Mouse (Mus musculus): ENCODE results near the gene Ccdc115.

The Ccdc115 gene

GRCm38 (mm10) chr1:34439215-34439960 is at the start of gene Ccdc115, which contains the start of gene Imp4:
Gene Ccdc115 (minus strand): TSS chr1:34439672.
Gene Imp4 (plus strand): TSS chr1:34439851.
- peak; percentile 93 for DNase-seq

DNA sequence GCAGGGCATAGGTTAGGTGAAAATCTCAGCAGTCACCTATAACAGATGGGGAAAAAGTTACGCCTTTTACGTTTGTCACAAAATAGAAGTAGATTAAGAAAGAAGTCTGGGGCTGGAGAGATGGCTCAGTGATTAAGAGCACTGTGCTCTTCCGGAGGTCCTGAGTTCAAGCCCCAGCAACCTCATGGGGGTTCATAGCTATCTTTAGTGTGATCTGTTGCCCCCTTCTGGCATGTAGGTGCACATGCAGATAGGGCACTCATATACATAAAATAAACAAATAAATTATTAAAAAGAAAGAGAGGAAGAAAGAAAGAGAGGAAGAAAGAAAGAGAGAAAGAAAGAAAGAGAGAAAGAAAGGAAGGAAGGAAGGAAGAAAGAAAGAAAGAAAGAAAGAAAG is 47.9 kb upstream of the Ccdc115 start:
- DNase-seq: no peak

GRCm38 (mm10) chr1:34485461-34486188 is 46.2 kb upstream of the Ccdc115 start:
- DNase-seq: peak; percentile 47

- DNase-seq: no peak
These were observed 45.0 kb upstream of the Ccdc115 start for GRCm38 (mm10) chr1:34484470-34484869.

- DNase-seq: no peak
These were observed 42.6 kb upstream of the Ccdc115 start for GRCm38 (mm10) chr1:34481920-34482669.

DNA sequence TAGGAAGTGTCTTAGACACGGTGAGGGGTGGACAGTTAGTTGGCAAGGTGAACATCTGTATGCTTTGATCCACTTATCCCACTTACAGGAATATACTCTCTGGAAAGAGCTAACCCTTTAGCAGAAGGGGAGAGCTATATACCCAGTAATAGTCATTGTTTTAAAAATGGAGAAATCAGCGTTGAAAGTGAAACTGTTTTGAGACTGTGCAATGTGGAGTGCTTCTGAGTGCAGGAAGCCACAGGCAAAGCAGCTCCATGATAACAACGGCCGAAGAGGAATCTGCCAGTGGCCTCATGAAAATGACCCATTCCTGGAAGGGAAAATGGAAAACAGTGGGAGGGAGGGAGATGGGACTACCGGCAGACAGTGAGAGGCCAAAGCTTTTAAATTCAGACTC is 41.3 kb upstream of the Ccdc115 start:
- DNase-seq: no peak

DNA sequence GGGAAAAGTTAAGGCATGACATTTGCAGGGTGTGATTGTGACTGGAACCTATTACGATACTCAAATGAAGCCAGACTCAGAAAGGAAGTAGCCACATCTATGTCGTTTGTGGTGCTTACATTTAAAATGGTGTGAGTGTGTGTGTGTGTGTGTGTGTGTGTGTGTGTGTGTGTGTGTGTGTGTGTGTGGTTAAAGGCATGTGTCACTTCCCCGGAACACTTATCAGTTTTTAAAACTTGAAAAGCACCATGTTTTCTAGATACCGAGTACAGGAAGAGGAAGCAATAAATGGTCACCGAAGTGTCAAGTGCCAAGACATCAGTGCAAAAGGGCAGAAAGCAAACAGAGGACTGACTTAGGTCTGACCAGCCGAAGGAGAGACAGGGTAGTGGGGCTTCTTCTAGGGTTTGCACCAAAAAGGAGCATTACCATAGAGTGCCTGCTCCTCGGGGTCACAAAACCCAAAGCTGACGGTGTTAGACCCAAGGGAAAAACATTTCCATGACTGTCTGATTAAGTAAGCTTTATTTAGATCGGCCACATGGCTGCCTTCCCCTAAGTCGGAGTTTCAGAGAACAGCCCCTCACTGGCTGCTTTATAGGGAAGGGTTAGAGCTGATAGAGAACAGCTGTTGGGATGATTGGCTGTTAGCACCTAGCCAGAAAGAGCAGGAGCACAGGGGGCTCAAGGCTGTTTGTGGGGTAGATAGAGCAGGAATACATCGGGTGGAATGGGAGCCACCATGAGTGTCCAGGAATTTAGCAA is 39.6 kb upstream of the Ccdc115 start:
- DNase-seq: no peak

GRCm38 (mm10) chr1:34472427-34473300 is 33.2 kb upstream of the Ccdc115 start:
- peak; percentile 11 for DNase-seq

DNA sequence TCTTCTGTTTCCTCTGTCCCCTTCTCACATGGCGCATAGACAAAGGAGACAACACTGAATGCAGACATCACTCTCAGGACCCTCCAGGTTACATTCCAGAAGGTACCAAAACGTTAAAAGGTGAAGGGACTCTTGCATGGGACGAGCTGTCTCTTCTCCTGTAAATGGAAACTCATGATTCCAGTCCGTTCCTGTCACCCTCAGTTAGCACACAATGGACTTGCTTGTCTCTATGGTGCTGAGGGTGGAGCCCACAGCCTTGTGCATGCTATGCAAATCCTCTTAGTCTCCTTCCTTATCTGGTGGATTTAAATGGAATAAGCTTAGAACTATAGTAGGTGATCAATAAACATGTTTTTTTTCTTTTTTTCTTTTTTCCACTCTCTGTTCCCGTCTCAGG is 30.3 kb upstream of the Ccdc115 start:
- DNase-seq: no peak

DNA sequence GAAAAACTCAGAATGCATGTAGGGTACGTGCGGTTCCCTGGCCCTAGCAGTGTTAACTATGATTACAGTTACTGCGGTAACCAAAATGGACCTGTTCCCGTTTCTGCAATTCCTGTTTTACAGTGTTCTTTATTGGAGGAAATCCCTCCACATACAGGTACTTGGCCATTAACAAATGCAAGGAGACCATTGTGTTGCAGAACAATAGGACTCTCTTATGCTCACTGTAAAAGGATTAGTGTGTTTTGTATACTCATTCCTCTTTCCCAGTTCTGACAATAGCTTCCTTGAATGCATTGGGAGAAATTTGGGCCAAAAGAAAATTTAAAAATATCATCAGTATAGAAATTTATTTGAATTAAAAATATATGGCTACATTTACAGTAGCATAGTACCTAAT is 29.0 kb upstream of the Ccdc115 start:
- no peak for DNase-seq

- DNase-seq: no peak
These were observed 28.6 kb upstream of the Ccdc115 start for GRCm38 (mm10) chr1:34468051-34468450.

GRCm38 (mm10) chr1:34465445-34465844 is 26.0 kb upstream of the Ccdc115 start:
- no peak for DNase-seq

- DNase-seq: no peak
These were observed 24.9 kb upstream of the Ccdc115 start for GRCm38 (mm10) chr1:34464310-34464817.

DNA sequence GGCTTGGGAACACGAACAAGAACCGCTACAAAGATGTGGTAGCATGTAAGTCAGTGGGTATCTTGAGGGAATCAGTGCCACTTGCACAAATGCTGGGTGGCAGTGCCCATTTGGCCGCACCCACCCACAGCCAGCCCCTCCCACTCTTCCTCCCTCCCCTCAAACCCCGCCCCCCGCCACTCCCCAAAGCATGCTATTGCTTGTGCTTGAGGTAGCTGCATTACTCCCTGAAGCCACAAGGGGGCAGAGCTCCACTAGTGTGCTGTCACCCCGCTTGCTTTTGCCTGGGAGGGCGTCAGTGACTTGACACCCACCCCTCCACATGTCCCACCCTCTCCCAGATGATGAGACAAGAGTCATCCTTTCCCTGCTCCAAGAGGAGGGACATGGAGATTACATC is 23.3 kb upstream of the Ccdc115 start:
- peak; percentile 62 for DNase-seq

- no peak for DNase-seq
These were observed 20.6 kb upstream of the Ccdc115 start for GRCm38 (mm10) chr1:34460061-34460441.

DNA sequence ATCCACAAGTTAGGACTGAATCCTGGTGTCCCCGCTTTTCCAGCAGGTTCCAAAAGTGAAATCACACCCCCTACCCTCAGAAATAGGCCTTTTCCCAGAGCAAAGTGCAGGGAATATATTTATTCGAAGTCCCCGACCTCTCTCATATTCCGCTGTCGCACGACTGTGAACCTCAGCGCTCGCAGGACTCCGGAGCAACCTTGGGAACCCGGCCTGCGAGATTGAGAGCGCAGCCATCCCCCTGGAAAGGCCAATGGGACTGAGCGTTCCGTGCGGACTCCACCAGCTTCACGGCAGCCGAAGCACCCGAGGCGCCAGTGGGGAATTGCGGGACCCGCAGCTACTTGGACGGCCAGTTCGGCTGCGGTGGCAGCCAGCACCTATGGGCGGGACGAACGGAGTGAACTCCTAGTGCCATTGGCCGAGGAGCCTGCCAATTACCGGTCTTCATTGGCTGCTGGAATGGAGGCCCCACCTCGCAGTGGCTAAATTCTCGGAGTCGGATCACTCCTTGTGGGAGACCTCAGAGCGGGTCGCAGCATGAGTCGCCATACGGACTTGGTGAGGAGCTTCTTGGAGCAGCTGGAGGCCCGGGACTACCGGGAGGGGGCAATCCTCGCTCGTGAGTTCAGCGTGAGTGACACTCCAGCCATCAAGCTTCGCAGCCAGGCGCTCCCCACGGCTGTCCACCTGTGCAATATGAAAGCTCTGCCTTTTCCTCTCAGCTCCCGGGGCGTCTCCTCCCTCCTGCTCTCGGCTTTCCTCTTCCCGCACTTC is 20.0 kb upstream of the Ccdc115 start, which contains the start of gene Ptpn18:
Ptpn18 (plus strand) TSS at position 479 of the 777 bp plus-strand sequence.
- DNase-seq: peak; percentile 88

DNA sequence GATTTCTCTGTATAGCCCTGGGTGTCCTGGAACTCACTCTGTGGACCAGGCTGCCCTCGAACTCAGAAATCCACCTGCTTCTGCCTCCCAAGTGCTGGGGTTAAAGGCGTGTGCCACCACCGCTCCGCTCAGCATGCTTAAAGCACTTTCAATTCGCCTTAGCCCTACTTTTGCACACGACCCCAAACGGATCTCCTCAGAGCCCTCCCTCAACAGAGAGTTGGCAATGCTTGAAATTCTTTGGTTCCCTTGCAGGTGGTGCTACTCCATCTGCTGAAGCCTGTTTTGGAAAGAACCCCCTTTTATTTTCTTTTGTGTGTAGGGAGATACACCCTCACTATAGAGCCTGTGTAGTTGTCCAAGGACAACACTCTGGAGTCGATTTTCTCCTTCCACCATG is 19.0 kb upstream of the Ccdc115 start:
- DNase-seq: no peak

- DNase-seq: no peak
These were observed 3.7 kb upstream of the Ccdc115 start for GRCm38 (mm10) chr1:34443124-34443523.

GRCm38 (mm10) chr1:34439961-34440630 is 624 bp upstream of the Ccdc115 start:
- no peak for DNase-seq
